Mouse (Mus musculus): ENCODE results near the gene Iltifb. TPM values are rescaled to one million over a fixed set of nuclear protein-coding genes. Genes with fewer than 3 reads are reported as not detected.
"Not testable (repeated sequence)": the region's sequence is repeated elsewhere in the genome, so short reads cannot be mapped to it uniquely, and the experiment has no call there.

Iltifb gene
- total RNA-seq (2021): not detected
- long read RNA-seq, experiment 1: 0 reads
- long read RNA-seq, experiment 2: 0 reads

DNA sequence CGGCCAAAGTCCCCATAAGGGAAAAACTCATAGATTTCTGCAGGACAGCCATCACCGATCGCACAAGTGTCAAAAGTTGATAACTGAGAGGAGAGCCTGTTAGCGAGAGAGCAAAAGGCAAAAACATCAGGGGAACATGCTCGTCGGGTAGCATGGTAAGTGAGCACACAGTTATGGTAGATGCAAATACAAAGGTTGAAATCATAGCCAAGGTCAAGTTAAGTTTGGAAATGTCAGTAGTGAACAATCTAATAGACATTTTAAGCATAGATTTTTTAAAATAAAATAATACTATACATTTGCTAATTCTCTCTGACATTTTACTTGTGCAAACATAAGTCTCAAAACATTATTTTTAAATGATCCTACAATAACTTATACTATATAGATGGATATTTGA is at the start of gene Iltifb:
TSS of gene Iltifb (minus strand) at position 101 of the 400 bp plus-strand sequence.
- DNase-seq: no peak
- intact Hi-C loops (cut with DNase I; ENCODE audit: low total_unique reads): no loop called here

DNA sequence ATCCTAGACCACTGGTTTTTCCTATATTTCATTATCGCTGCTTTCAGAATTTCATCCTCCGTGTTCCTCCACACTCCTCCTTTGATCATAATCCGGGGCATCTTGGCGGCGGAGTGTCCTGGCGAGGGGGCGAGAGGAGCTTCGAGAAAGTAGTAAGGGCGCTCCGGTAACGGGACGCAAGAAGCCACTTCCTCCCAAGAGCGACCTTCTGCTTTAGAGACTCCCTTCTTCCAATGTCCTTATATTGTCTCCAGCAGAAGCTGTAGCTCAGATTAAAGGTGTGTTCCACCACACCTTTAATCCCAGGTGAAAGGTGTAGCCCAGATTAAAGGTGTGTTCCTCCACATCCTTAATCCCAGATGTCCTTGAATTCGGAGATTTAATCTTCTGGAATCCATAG is 48.3 kb upstream of the Iltifb start, which contains the start of gene Gm9046:
TSS of gene Gm9046 (minus strand) at position 101 of the 400 bp plus-strand sequence.
- DNase-seq; intact Hi-C loops (cut with DNase I; ENCODE audit: low total_unique reads): not testable (repeated sequence)

DNA sequence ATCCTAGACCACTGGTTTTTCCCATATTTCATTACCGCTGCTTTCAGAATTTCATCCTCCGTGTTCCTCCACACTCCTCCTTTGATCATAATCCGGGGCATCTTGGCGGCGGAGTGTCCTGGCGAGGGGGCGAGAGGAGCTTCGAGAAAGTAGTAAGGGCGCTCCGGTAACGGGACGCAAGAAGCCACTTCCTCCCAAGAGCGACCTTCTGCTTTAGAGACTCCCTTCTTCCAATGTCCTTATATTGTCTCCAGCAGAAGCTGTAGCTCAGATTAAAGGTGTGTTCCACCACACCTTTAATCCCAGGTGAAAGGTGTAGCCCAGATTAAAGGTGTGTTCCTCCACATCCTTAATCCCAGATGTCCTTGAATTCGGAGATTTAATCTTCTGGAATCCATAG is 42.9 kb upstream of the Iltifb start, which contains the start of gene Gm9045:
TSS of gene Gm9045 (minus strand) at position 101 of the 400 bp plus-strand sequence.
- intact Hi-C loops (cut with DNase I; ENCODE audit: low total_unique reads); DNase-seq: not testable (repeated sequence)

DNA sequence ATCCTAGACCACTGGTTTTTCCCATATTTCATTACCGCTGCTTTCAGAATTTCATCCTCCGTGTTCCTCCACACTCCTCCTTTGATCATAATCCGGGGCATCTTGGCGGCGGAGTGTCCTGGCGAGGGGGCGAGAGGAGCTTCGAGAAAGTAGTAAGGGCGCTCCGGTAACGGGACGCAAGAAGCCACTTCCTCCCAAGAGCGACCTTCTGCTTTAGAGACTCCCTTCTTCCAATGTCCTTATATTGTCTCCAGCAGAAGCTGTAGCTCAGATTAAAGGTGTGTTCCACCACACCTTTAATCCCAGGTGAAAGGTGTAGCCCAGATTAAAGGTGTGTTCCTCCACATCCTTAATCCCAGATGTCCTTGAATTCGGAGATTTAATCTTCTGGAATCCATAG is 37.5 kb upstream of the Iltifb start, which contains the start of gene Gm9044:
TSS of gene Gm9044 (minus strand) at position 101 of the 400 bp plus-strand sequence.
- DNase-seq; intact Hi-C loops (cut with DNase I; ENCODE audit: low total_unique reads): not testable (repeated sequence)

DNA sequence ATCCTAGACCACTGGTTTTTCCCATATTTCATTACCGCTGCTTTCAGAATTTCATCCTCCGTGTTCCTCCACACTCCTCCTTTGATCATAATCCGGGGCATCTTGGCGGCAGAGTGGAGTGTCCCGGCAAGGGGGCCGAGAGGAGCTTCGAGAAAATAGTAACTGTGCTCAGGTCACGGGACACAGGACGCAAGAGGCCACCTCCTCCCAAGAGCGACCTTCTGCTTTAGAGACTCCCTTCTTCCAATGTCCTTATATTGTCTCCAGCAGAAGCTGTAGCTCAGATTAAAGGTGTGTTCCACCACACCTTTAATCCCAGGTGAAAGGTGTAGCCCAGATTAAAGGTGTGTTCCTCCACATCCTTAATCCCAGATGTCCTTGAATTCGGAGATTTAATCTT is 32.0 kb upstream of the Iltifb start, which contains the start of gene Gm9040:
TSS of gene Gm9040 (minus strand) at position 101 of the 400 bp plus-strand sequence.
- intact Hi-C loops (cut with DNase I; ENCODE audit: low total_unique reads); DNase-seq: not testable (repeated sequence)

DNA sequence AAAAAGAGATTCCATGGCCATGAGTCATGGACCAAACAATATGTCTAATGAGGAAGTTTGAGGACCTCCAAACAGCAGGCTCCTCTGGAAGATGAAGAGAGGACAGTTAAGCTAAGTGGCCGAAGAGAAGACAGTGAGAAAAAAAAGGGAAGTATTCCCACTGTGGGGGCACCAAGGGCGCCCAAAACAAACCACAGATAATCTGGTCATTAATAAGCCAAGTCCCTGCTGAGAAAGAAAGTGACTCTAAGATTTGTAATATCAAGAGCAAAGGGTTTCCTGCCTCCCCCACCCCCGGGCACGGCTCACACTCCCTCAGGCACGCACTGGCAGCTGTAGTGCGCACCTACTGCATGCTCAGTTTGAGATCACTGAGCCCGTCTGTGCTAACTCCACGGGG is 24.2 kb upstream of the Iltifb start:
- no peak for DNase-seq
- intact Hi-C loops (cut with DNase I; ENCODE audit: low total_unique reads): no loop called here

DNA sequence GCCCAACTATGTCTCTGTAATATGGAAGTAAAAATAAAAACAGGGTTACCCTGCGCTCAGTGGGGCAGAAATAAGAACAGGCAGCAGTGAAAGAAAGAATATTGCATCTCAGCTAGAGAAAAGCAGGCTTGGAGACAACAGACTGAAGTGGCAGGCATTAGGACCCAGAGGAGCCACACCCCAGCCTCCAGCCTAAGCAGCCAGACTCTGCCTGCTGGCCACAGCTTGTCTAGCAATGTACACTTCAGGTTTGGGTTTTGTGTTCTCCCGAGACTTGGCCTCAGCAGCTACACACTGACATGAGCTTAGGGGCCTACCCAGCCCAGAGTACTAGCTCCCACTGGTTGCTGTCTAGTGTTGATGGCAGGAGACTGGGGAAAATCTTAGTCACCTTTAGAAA is 7.3 kb upstream of the Iltifb start:
- DNase-seq; intact Hi-C loops (cut with DNase I; ENCODE audit: low total_unique reads): not testable (repeated sequence)

DNA sequence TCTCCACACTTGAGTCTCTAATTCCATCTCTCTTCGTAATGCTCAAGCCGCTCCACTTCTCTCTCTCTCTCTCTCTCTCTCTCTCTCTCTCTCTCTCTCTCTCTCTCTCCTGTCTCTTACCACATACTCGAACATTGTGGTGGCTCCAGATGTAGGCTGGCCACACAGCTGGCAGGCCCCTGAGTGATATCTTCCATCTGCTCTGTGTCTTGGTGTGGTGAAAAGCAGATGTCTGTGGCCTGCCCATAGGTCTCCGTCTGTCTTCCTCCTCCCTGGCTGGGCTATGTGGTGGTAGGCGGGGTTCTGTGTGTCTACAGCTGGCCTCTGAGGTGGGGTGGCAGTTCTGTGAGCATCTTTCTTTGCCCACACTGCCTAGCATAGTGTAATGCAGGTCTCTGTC is 11.8 kb downstream of the Iltifb start:
- DNase-seq; intact Hi-C loops (cut with DNase I; ENCODE audit: low total_unique reads): not testable (repeated sequence)

DNA sequence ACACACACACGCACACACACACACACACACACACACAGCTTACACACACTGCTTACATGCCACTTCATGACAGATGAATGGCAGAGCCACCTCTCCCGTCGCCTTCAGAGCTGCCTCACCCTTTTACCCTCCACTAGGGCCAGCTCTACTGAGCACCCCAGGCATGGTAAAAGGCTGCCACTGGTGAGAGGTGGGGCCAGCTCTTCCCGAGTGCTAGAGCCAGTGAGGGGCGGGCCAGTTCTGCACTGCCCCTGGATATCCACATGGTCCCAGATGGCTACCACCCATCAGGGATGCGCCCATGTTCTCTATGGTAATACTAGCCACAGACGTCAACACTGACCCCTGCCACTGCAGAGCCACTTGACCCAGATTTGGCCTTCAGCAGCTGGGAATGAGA is 12.3 kb downstream of the Iltifb start:
- DNase-seq; intact Hi-C loops (cut with DNase I; ENCODE audit: low total_unique reads): not testable (repeated sequence)

DNA sequence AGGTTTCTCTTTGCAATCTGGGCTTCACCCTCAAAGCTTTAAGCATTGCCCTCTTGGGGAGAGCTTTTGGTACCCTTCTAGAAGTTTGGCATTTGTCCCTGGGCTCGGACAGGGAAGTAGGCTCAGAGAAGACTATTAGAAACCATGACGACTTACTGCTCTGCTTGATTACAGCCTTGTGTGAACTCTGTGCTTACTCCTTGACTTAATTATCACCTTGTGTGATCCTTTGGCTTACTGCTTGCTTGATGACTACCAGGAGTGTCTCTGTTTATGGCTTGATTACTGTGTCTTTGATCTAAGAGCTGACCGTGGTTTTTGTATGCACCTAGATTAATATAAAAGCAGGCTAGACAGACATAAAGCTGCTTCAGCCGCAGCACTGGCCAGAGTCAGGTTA is 16.8 kb downstream of the Iltifb start:
- intact Hi-C loops (cut with DNase I; ENCODE audit: low total_unique reads); DNase-seq: not testable (repeated sequence)

DNA sequence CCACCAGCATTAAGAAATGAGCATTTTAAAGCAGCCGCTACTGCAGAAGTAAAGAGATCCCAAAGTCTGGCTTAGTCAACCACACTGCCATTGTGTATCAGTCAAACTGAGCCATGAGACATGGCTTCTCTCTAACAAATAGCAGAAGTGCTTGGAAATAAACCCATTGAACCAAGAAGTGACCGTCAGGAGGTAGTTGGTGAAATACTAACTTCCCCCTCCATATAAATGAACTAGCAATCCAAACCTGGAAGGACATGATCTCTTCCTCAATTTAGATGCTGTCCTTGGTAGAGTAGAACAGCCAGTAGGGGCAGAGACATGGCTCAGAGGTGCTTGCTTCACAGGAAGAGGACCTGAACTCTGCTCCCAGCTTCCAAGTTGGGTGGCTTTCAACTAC is 23.4 kb downstream of the Iltifb start:
- DNase-seq; intact Hi-C loops (cut with DNase I; ENCODE audit: low total_unique reads): not testable (repeated sequence)

DNA sequence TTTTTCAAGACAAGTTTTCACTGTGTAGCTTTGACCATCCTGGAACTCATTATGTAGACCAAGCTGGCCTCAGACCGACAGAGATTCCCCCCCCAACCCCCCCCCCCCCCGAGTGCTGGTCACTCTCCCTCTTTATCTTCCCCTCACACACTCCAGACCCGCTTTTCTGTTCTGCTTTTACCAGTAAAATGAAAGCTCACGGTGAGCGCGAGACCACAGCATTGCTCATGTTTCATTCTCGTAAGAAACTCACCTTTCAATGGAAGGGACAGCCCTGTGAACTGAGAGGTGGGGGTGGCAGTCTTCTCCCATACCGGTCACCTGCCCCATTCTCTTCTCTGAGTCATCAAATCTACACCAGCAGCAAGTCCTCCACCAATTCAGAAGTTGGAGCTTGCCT is 26.0 kb downstream of the Iltifb start:
- DNase-seq; intact Hi-C loops (cut with DNase I; ENCODE audit: low total_unique reads): not testable (repeated sequence)

DNA sequence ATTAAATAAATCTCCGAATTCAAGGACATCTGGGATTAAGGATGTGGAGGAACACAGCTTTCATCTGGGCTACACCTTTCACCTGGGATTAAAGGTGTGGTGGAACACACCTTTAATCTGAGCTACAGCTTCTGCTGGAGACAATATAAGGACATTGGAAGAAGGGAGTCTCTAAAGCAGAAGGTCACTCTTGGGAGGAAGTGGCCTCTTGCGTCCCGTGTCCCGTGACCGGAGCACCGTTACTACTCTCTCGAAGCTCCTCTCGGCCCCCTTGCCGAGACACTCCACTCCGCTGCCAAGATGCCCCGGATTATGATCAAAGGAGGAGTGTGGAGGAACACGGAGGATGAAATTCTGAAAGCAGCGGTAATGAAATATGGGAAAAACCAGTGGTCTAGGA is 36.5 kb downstream of the Iltifb start, which contains the start of gene Gm32802:
TSS of gene Gm32802 (plus strand) at position 301 of the 400 bp plus-strand sequence.
- DNase-seq; intact Hi-C loops (cut with DNase I; ENCODE audit: low total_unique reads): not testable (repeated sequence)

DNA sequence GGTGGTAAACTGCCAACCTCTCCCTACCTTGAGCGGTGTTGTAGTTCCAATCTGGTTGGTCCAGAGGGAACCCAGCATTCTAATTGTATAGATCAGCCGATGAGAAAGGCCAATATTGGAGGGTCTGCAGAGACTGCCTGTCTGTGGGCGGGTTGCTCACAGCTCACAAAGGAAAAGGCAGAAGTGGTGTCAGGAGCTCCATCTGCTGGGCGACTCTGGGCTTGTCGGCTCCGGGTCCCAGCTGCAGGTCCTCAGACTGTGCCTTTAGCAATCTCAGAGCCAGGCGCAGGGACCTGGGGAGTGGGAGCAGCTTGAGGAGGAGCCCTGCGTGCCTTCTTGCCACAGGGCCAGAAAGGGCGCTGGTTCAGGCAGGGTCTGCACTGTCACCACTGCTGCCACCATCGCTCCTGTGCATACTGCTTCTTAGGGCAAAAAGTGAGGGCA is 44.0 kb downstream of the Iltifb start:
- intact Hi-C loops (cut with DNase I; ENCODE audit: low total_unique reads): no loop called here
- DNase-seq: peak; percentile 5

DNA sequence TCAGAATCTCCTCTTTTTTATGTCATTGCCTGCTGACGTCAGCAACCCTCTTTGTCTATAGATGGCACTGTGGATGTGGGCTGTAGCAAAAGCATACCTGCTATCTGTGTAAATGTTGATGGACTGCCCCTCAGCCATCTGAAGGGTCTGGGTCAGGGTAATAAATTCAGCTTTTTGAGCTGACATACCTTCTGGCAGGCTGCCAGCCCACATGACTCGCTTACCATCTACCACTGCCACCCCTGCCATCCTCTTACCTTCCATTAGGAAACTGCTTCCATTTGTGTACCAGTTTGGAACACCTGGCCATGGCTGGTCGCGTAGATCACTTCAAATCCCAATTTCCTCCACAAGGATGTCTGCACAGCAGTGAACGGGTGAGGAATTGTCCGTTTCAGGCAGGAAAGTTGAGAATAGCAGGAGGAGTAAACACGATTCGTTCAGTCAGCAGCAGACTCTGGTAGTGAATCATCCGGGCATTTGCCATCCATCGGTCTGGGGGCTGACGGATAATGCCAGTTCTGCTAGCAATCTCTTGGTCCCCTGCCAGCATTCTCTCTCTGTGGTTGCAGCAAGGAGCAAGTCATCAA is 45.7 kb downstream of the Iltifb start:
- intact Hi-C loops (cut with DNase I; ENCODE audit: low total_unique reads); DNase-seq: not testable (repeated sequence)

DNA sequence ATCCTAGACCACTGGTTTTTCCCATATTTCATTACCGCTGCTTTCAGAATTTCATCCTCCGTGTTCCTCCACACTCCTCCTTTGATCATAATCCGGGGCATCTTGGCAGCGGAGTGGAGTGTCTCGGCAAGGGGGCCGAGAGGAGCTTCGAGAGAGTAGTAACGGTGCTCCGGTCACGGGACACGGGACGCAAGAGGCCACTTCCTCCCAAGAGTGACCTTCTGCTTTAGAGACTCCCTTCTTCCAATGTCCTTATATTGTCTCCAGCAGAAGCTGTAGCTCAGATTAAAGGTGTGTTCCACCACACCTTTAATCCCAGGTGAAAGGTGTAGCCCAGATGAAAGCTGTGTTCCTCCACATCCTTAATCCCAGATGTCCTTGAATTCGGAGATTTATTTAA is 54.2 kb downstream of the Iltifb start, which contains the start of gene Gm32717:
TSS of gene Gm32717 (minus strand) at position 101 of the 400 bp plus-strand sequence.
- DNase-seq; intact Hi-C loops (cut with DNase I; ENCODE audit: low total_unique reads): not testable (repeated sequence)

Other genes starting within 250 kb of the Iltifb start
- 1 to 10 TPM; 1.9 to 2.8 TPM for gene Mdm1, start 153.2 kb downstream of the Iltifb start, total RNA-seq (2021)
- not detected for gene Il22, start 90.1 kb downstream of the Iltifb start, total RNA-seq (2021)
- gene Gm32717, start 54.3 kb downstream of the Iltifb start, total RNA-seq (2021): under 1 TPM; 0.38 to 0.43 TPM
- gene Gm32802, start 36.4 kb downstream of the Iltifb start, total RNA-seq (2021): under 1 TPM; 0.38 to 0.43 TPM
- not detected for gene Gm9040, start 31.9 kb upstream of the Iltifb start, total RNA-seq (2021)
- not detected for gene Gm9044, start 37.4 kb upstream of the Iltifb start, total RNA-seq (2021)
- gene Gm9045, start 42.8 kb upstream of the Iltifb start, total RNA-seq (2021): not detected
- gene Gm9046, start 48.2 kb upstream of the Iltifb start, total RNA-seq (2021): not detected
- not detected for gene Gm9048, start 53.6 kb upstream of the Iltifb start, total RNA-seq (2021)
- not detected for gene Gm9049, start 59.1 kb upstream of the Iltifb start, total RNA-seq (2021)
- gene Ifng, start 146.0 kb upstream of the Iltifb start, total RNA-seq (2021): not detected